Mouse (Mus musculus): Measurements from ENCODE around the gene Mipol1. TPM values are rescaled to one million over a fixed set of nuclear protein-coding genes. Genes with fewer than 3 reads are reported as not detected.
"Not testable (repeated sequence)": the region's sequence is repeated elsewhere in the genome, so short reads cannot be mapped to it uniquely, and the experiment has no call there.

Gene Mipol1
- total RNA-seq, 2 experiments from 2014 or later: 10.3 to 13.3 TPM

DNA sequence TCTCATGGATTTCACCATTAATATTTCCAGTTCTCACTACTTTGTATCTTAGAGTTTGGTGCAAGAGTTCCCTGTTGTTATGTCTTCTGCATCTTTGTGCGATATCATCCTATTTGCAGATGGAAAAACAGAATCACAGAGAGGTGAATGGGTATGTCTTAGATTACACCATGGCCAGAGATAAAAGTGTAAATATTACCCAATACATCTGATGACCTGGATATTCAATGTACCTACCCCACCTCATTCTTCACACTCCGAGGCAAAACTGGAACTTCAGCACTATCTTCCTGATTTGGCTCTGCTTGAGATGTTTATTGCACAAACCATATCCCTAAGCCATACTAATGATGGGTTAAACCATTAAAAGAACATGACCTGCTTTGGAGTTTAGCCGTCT is 198.0 kb downstream of the Mipol1 start:
- no peak for DNase-seq

DNA sequence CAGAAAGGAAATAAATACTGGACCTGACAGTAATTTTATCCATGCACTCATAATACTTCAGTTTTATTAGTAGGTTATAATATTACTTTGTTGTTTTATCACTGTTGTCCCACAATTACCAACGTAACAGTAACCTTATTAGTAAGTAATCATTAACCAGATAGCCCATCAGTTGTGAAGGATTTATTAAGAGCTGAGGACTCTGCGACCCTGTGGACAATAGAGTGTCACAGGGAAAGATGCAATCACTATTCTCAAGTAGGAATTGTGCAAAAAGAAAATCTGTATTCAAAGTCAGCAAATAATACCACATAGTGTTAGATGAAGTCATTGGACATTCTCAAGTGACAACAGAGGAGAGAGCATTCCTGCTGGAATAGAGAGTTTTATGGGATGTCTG is 198.5 kb downstream of the Mipol1 start:
- no peak for DNase-seq

DNA sequence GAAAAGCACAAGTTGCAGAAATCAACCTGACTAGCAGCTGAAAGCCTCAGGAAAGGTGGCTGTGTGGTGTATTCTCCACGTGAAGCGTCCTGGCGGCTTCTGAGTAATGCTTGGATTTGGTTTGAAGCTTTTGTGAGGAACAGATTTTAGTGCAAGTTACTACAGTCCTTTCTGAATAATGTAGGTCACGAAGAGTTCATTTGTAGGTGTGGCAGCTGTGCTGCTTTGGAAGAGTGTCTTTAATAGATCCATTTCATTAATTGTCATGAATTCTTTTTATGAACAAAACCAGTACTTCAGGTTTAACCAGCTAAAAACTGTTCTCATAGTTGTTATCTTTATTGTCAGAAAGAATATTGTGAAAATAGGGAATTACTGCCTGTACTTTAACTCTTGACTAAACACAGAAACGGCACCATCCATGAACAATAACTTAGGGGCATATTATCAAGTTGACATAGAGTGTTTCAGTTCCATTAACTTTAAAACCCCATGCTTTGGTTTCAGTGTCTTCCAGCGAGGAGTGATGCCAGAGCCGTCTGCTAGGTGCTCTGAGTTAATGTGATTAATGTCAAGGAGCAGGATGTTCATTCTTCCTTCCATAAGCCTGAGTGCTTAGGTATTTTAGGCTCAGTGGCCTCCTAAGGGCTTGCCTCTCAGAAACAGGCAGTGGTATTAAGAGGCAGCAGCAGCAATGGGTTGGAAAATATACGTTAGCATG is 206.9 kb downstream of the Mipol1 start:
- not testable (repeated sequence) for DNase-seq

DNA sequence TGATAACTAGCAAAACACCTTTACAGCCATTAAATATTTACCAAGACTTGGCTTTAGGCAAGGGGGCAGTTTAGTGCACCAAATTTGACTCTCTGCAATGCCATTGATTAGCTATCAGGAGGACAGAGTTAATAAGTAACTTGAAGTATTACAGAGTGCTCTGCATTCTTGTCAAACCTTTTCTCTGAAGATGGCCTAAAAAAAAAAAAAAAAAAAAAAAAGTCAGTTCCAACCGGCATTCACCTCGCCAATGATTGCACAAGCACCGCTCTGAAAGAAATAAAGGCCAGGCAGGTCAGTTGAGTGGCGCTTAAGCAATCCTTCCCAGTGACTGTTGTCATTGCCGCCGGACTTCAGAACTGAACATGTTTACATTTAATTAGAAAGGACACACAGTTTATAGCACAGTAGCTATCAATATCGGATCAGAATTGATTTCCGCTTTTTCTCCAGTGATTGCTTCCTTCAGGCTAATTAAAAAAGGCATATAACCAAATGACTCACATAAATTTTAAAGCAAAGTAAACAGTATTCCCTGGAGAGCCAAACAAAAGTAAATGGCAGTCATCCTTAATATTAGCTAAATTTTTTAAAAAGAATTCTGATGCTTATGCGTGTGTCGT is 214.2 kb downstream of the Mipol1 start:
- peak; percentile 1 to 4 for DNase-seq

DNA sequence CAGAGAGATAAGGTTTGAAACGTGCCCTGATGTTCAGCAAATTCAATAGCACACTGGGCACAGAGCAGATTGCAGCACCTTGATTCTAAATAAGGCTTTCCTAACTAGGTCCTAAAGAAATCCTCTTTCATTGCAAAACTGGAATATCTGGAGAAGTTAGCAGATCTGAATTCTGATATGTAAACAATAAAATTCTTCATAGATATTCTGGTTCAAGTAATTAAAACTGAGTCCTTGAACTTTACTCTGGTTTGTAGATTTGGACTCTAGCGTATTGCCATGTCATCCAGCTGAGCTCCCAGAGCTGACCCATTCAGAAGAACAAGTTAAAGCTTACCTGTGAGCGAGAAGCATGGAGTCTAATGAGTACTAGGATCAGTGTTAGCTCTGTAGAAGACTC is 217.1 kb downstream of the Mipol1 start:
- DNase-seq: no peak

DNA sequence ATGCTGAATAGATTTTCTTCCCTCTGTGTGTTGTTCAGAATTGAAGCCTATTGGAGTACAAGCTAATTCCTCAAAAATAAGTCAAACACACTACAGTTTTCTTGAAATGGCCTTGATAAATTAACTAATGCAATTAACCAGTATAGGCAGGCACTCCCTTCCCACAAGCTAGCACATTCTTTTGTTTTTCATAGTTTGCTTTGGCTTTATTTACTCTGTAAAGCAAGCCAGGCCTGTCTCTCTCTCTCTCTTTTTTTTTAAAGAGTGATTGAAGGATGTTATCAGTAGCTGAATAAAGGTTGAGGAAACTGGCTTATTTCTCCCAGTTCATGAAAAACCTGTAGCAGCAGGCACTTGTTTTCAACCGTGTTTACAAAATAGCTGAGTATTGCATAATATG is 219.1 kb downstream of the Mipol1 start:
- no peak for DNase-seq

DNA sequence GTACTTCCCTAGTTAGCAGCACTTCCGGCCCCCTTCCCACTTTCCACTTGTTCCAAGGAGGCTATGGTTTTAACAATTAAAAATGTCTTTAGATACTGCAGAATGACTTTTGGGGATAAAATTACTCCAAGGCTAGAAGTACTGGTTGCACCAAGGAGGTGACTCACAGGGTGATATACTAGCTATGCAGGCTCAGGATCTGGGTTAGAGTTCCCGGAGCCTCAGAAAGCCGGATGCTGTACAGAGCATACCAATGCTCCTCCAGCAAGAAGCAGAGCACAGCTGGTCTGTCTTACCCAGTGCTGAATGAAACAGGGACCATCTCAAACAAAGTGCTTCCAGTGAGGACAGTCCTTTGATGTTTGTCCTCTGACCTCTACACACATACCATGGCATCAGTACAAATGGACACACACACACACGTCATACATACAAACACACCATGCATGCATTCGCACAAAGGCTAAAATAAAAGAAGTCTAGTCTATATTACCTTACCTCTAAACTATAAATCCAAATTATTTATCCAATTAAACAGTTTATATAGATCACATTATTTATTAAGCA is 219.9 kb downstream of the Mipol1 start:
- DNase-seq: no peak

DNA sequence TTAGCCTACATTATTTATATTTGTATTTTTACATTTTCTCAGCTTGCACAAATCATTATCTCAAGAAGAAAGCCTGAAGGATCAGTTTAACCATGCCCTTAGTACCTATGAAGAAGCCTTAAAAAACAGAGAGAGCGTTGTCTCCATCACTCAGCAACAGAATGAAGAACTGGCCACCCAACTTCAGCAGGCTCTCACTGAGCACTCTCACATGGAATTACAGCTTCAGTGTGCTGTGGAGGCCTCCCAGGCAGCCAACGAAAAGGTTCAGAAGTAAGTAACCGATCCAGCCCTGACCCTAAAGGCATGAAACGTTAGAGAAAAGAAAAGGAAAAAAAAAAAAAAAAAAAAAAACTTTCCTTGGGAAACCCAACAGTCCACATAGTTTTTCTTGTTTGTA is 226.7 kb downstream of the Mipol1 start:
- DNase-seq: no peak

DNA sequence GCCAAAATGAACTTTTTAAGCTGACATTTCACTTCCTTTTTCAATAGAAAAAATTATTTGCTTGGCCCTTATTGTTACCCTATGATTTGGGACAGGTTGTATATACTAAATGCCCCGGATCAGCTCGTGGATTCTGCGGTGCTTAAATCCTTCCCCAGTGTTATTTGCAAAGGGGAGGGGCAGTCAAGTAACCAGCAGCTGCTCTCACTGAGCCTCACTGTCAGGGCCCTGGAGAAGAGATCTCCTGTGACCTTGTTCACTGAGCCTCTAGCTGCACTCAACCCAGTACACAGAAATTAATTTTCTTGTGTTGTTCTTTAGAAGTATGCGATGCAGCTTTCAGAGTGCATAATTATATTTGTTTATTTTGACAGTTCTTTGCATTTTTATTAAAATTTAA is 227.1 kb downstream of the Mipol1 start:
- DNase-seq: no peak

DNA sequence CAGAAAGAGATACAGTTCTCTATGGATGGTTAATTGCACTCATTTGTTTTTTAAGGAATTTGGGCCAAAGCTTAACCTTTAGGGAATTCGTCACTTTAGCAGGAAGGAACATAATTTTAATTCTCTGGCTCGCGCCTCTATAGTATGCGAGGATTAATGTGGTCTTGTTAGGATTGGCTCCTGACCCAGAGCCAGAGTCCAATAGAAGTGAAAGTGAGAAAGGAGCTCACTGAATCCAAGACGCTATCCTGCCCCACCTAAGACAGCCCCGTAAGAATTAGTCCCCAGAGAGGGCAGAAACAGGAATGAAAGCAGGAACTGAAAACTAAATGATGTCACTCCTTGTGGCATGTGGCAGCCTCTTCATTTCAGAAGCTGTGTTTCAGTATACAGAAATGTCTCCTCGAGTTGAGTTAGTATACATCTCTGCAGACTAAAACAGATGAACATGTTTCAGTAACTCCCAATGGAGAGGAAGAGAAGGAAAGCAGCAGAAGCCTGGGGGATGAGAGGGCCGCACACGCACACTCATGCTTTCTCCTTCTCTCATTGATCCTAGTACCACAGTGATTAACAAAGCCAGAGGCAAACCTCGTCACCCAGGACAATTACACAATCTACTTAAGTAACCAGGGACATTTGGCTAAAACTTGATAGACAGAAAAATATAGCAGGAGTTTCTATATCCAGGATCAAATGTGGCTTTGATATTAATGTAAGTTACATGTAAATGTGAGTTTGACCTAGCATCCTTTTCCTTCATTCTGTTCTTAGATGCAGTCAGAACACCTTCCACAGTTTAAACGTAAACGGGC is 234.5 kb downstream of the Mipol1 start:
- DNase-seq: no peak

DNA sequence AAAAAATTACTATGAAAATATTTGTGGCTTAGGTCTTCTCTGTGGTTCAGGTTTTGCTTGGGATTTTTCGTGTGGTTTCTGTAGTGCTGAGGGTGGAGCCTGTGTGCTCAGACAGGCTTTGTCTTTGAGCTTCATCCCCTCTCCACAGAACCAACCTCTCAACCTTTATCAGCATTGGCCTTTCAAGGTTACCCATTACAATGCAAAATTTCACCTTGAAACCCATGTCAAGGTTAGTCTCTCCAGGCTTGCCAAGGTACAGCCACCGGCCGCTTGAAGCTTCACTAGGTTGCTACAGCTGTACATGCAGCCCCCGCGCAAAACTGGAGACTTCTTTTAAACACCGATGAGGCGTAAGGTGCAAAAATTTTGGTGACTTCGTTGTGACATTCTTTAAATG is 241.6 kb downstream of the Mipol1 start:
- DNase-seq: no peak

DNA sequence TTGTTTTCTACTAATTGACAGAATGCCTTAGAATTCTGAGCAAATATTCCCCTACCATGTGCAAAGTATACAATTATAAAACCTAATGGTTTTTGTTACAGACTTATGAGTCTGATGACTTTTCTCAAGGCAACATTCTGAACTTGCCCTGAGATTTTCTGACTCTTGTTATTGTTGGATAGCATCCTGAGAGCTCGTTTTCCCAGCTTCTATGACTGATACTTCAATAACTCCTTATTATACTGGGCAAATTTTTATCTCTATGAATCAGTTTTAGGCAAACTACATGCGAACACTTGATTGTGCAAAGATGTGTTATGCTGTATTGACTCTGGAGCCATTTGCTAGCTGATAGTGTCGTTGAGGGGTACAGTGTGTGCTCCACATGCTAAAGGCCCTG is 246.6 kb downstream of the Mipol1 start:
- DNase-seq: no peak

DNA sequence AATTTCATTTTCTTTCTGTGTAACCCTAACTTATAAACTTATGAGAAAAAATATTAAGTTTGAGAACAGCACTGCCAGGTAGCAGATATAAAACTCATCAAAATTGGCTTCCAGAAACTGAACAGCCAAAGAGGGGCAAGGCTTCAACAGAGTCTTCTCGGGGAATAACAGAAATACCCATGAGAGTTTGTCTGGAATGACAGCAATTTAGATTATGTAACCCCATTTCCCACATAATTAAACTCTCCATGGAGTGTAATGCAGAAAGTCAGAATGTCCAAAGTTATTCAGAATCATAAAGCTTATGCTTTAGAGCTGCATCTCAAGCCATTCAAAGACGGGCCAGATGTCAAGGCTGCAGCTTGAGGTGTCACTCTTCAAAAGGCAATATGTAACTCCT is 251.6 kb downstream of the Mipol1 start:
- DNase-seq: no peak

DNA sequence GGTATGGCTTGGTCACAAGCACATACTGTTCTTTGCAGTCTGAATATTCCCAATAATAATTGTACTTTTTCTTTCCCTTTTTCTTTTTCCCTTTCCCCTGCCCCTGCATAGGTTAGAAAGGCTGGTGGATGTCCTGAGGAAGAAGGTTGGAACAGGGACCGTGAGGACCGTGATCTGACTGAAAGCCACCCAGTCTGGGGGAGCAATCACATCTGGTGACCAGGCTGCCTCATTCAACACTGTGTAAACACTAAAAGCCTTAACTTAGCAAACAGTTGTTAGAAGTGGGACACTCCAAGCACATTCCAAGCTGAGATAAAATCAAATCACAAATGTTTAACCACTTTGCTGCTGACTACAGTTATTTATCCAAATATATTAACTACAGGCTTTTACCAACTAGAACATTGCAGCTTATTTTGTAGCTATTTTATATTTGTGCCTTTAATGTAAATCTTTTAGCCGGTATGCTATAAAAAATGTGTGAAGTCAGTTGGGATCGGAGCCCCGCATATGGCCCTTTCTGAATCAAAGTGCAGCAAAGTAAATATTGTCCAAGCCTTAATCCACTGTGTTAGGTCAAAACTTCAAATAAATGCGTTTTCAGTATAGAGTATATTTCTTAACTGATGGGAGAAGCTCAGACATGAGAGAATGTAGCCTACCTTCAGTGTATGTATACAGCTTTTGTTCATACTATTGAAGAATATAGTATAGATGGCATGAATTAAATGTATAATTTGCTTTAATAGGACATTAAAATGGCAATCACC is 266.3 kb downstream of the Mipol1 start:
- no peak for DNase-seq

DNA sequence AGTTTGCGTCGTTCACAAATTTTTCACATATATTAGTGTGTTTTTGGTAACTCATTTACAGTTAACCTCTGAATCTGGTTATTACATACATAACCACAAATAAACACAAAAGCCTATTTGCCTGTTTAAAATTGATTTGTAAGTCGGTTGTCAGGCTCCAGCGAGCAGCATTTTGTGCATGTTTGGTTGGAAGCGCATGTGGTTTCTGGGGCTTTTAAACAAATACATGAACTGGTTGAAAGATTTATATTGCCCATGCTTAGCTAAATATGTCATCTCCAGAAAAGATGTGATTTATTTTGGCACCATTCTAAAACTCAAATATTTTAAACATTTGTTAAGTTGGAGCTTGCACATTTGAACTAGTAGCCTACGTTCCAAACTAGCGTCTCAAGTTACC is 270.0 kb downstream of the Mipol1 start:
- DNase-seq: no peak

DNA sequence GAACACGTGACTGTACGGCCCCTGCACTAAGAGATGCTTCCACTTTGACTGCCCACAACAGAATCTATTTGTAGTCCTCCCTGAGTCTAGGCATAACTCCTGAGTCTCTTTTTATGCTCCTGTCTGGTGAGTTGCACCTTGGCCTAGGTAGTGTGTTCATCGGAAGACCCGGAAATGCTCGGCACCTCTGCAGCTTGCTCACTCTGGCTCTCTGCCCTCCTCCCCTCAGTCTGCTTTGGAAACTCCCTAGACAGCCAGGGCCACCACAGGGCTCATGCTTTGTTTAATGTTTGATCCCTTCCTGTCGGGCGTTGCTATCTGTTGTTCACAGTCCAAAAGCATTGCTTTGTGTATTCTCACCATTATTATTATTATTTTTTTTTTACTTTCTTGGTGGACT is 275.1 kb downstream of the Mipol1 start:
- DNase-seq: no peak

DNA sequence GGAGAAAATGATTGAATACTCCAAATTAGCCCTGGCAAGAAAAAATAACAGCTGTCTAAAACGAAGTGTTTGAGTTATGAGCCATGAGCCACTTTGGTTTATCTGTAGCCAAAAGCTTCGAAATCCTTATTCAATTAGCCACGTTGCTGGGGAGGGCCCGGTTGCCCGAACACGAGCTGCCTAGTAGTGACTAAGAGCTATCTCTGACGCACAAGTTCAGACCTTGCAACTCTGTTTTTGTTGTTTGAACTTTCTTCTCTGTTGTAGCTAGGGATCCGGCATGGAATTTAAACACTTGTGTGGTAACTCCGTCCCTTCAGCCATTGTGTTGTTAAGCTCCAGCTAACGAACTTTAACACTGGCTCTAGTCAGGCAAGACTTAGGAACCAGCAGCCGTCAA is 278.7 kb downstream of the Mipol1 start:
- no peak for DNase-seq

DNA sequence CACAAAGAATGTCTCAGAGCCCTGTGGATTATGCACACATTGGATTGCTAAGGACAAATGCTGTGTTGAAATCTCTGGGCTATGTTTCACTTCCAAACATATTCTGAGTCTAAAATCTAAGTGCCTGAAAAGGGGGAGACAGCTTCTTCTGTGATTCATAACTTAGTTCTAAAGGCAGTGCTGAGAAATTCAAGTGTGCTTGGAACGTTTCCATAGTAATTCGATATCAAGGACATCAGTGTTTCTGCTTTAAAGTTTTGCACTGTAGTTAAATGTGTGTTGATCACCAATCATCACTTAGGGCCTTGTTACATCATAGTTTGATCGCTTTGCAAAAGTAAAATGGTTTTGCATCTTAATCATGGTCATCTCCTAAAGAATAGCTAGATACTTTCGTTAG is 279.5 kb downstream of the Mipol1 start:
- DNase-seq: no peak

DNA sequence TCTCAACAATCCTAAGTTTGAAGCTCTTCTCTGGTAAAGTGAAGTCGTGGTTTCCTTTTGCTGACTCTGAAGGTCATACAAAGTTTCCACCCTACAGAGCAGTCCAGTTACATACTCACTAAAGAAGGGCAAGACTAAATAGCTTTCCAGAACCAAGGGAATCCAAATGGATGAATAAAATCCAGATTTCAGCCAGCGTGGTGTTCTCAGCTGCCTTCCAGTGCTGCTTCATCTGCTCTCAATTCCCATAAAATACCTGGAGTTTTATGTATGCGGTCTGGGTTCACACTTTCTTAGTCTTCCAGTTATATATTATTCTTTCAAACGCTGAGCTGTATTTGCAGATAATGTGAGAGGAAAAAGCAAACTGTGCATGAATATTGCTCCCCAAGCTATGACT is 280.9 kb downstream of the Mipol1 start:
- no peak for DNase-seq

DNA sequence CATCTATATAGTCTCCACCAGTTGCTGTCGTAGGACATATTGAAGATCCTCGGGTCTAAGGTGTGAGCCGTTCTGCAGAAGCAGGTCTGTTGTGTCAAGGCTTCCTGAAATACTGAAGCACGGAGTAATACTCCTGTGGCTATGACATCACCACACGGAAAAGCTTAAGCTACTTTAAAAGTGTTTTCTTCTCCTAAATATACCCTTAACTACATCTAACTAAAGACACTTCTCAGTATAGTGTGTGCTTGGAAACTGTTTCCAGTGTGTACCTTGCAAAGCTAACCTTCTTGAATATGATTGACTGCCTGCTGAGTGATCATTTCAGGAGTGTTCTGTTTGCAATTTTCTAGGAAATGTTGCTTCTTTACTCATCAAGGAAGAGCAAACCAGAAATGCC is 281.3 kb downstream of the Mipol1 start:
- no peak for DNase-seq

DNA sequence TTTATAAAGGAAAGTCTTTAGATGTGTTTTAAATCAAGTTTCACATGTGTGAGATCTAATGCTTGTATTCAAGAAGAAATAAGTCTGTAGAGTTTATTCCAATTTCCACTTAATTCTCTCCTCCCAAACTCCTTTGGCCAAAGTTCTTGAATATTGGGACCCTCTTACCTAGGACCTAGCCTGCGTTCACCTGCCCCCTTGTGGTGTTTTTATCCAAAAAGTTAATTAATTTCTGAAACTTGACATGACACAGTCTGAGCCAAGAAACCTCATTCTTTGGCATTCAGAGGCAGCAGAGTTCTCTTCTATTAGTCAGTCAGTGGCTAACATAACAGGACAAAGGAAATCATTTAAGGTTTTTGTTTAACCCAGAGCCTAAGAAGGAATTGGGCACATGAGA is 284.3 kb downstream of the Mipol1 start:
- no peak for DNase-seq

DNA sequence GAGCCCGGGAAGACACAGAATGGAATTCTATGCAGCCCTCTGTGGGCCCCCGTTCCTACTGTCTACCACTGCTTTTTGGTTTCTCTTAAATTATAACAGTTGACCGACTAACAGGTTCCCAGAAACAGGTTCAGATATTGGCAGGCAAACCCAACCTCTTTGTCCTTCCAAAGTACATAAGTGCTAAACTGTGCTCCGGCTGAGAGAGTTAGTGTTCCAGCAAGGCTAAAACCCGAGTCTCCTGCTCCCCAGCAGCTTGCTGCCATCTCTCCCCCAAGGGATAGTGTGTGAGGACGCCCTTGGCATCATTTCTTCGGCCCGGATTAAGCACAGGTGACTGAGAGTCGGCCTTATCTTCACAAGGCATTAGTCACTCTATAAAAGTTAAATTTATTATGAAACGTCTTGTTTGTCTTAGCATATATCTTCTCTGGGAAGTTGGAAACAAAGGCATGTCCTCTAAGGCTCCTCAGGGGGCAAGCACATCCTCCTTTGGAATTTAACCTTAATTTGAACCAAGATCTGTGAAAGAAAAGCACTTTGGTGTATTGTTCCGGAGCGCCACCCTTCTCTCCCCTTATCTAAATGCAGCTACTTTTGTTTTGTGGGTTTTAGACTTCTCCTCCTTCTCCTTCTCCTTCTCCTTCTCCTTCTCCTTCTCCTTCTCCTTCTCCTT is 285.6 kb downstream of the Mipol1 start:
- DNase-seq: no peak

All from adrenal gland, postnatal 36 days (tissue).